Mouse (Mus musculus): ENCODE data around the gene Pfkfb3. TPM values are rescaled to one million over a fixed set of nuclear protein-coding genes. Genes with fewer than 3 reads are reported as not detected.

The Pfkfb3 gene
- total and polyA plus RNA-seq, 2 experiments = 5.1 to 10.2 TPM

- TF ChIP-seq CTCF (IDR thresholded peaks at IDR 0.05; ENCODE audit: low read depth, low read length) (no peak), POLR2A (IDR thresholded peaks at IDR 0.05; ENCODE audit: extremely low read depth, insufficient read depth, low read length) (no peak)
- Histone ChIP-seq H3K36me3 (ENCODE audit: control insufficient read depth, insufficient read depth, low read length) (peaks cover 13% of the 10 kb centered on the region; the same call in 1 of the 2 replicates), H3K4me3 (ENCODE audit: insufficient read depth, low read depth, low read length) (peak overlapping the region; percentile 82), H3K4me1 (ENCODE audit: control insufficient read depth, insufficient read depth, low read length) (peaks cover 21% of the 10 kb centered on the region), H3K9ac (ENCODE audit: low read depth, low read length) (peak overlapping the region; percentile 85), H3K27ac (replicated peaks; ENCODE audit: insufficient read depth, low read depth, low read length) (peak overlapping the region; percentile 51), H3K27me3 (ENCODE audit: control insufficient read depth, insufficient read depth, low read length) (no peaks in the 10 kb centered on the region), H3K79me2 (ENCODE audit: control insufficient read depth, insufficient read depth, low read length) (peaks cover 2% of the 10 kb centered on the region; the same call in 1 of the 2 replicates)
- DNase-seq (ENCODE audit: extremely low read depth, low read depth, low spot score) = no peak
- 14% methylated on average over 8 of the region's 8 CpGs for WGBS
Observed at GRCm38 (mm10) chr2:11500666-11501065, 53.2 kb downstream of the Pfkfb3 start.

GRCm38 (mm10) chr2:11496601-11497031, 57.3 kb downstream of the Pfkfb3 start:
- TF ChIP-seq POLR2A (IDR thresholded peaks at IDR 0.05; ENCODE audit: extremely low read depth, insufficient read depth, low read length) = no peak
- no peak for TF ChIP-seq CTCF (IDR thresholded peaks at IDR 0.05; ENCODE audit: low read depth, low read length)
- Histone ChIP-seq H3K27me3 (ENCODE audit: control insufficient read depth, insufficient read depth, low read length) (no peaks in the 10 kb centered on the region), H3K4me3 (ENCODE audit: insufficient read depth, low read depth, low read length) (no peak overlapping the region), H3K4me1 (ENCODE audit: control insufficient read depth, insufficient read depth, low read length) (peaks cover 15% of the 10 kb centered on the region), H3K27ac (replicated peaks; ENCODE audit: insufficient read depth, low read depth, low read length) (no peak overlapping the region), H3K36me3 (ENCODE audit: control insufficient read depth, insufficient read depth, low read length) (peaks cover 31% of the 10 kb centered on the region), H3K9ac (ENCODE audit: low read depth, low read length) (no peak overlapping the region), H3K79me2 (ENCODE audit: control insufficient read depth, insufficient read depth, low read length) (peaks cover 2% of the 10 kb centered on the region; the same call in 1 of the 2 replicates)
- 56% methylated on average over 3 of the region's 3 CpGs for WGBS
- peak; percentile 49 for DNase-seq (ENCODE audit: extremely low read depth, low read depth, low spot score)

- Histone ChIP-seq H3K4me3 (ENCODE audit: insufficient read depth, low read depth, low read length) (no peak overlapping the region), H3K4me1 (ENCODE audit: control insufficient read depth, insufficient read depth, low read length) (peaks cover 7% of the 10 kb centered on the region), H3K9ac (ENCODE audit: low read depth, low read length) (no peak overlapping the region), H3K79me2 (ENCODE audit: control insufficient read depth, insufficient read depth, low read length) (peaks cover 2% of the 10 kb centered on the region; the same call in 1 of the 2 replicates), H3K27me3 (ENCODE audit: control insufficient read depth, insufficient read depth, low read length) (no peaks in the 10 kb centered on the region), H3K27ac (replicated peaks; ENCODE audit: insufficient read depth, low read depth, low read length) (no peak overlapping the region), H3K36me3 (ENCODE audit: control insufficient read depth, insufficient read depth, low read length) (peaks cover 46% of the 10 kb centered on the region)
- 74% methylated on average over 7 of the region's 7 CpGs for WGBS
- no peak for DNase-seq (ENCODE audit: extremely low read depth, low read depth, low spot score)
- TF ChIP-seq CTCF (IDR thresholded peaks at IDR 0.05; ENCODE audit: low read depth, low read length) = no peak
- no peak for TF ChIP-seq POLR2A (IDR thresholded peaks at IDR 0.05; ENCODE audit: extremely low read depth, insufficient read depth, low read length)
Observed at GRCm38 (mm10) chr2:11494841-11495255, 59.0 kb downstream of the Pfkfb3 start.

GRCm38 (mm10) chr2:11492855-11493254, 61.0 kb downstream of the Pfkfb3 start:
- no peak for TF ChIP-seq CTCF (IDR thresholded peaks at IDR 0.05; ENCODE audit: low read depth, low read length)
- H3K36me3 ChIP-seq (ENCODE audit: control insufficient read depth, insufficient read depth, low read length) = peaks cover 54% of the 10 kb centered on the region
- 95% methylated on average over 5 of the region's 5 CpGs for WGBS
- no peak overlapping the region for H3K27ac ChIP-seq (replicated peaks; ENCODE audit: insufficient read depth, low read depth, low read length)
- H3K4me1 ChIP-seq (ENCODE audit: control insufficient read depth, insufficient read depth, low read length) = peaks cover 3% of the 10 kb centered on the region
- H3K4me3 ChIP-seq (ENCODE audit: insufficient read depth, low read depth, low read length) = no peak overlapping the region
- no peaks in the 10 kb centered on the region for H3K27me3 ChIP-seq (ENCODE audit: control insufficient read depth, insufficient read depth, low read length)
- H3K79me2 ChIP-seq (ENCODE audit: control insufficient read depth, insufficient read depth, low read length) = peaks cover 2% of the 10 kb centered on the region; the same call in 1 of the 2 replicates
- no peak overlapping the region for H3K9ac ChIP-seq (ENCODE audit: low read depth, low read length)
- DNase-seq (ENCODE audit: extremely low read depth, low read depth, low spot score) = no peak

GRCm38 (mm10) chr2:11491471-11491870, 62.4 kb downstream of the Pfkfb3 start:
- peak; percentile 49 for DNase-seq (ENCODE audit: extremely low read depth, low read depth, low spot score)

GRCm38 (mm10) chr2:11490554-11490953, 63.3 kb downstream of the Pfkfb3 start:
- H3K79me2 ChIP-seq (ENCODE audit: control insufficient read depth, insufficient read depth, low read length) = no peaks in the 10 kb centered on the region
- WGBS = 79% methylated on average over 4 of the region's 4 CpGs
- H3K36me3 ChIP-seq (ENCODE audit: control insufficient read depth, insufficient read depth, low read length) = peaks cover 70% of the 10 kb centered on the region
- no peak overlapping the region for H3K9ac ChIP-seq (ENCODE audit: low read depth, low read length)
- H3K4me3 ChIP-seq (ENCODE audit: insufficient read depth, low read depth, low read length) = no peak overlapping the region
- no peak for TF ChIP-seq POLR2A (IDR thresholded peaks at IDR 0.05; ENCODE audit: extremely low read depth, insufficient read depth, low read length)
- TF ChIP-seq CTCF (IDR thresholded peaks at IDR 0.05; ENCODE audit: low read depth, low read length) = no peak
- H3K4me1 ChIP-seq (ENCODE audit: control insufficient read depth, insufficient read depth, low read length) = no peaks in the 10 kb centered on the region; the same call in 1 of the 2 replicates
- no peaks in the 10 kb centered on the region for H3K27me3 ChIP-seq (ENCODE audit: control insufficient read depth, insufficient read depth, low read length)
- DNase-seq (ENCODE audit: extremely low read depth, low read depth, low spot score) = no peak
- H3K27ac ChIP-seq (replicated peaks; ENCODE audit: insufficient read depth, low read depth, low read length) = no peak overlapping the region

More at GRCm38 (mm10) chr2:11491471-11491870, 62.4 kb downstream of the Pfkfb3 start:
- H3K27me3 ChIP-seq (ENCODE audit: control insufficient read depth, insufficient read depth, low read length) = no peaks in the 10 kb centered on the region
- H3K4me1 ChIP-seq (ENCODE audit: control insufficient read depth, insufficient read depth, low read length) = peaks cover 3% of the 10 kb centered on the region; the same call in 1 of the 2 replicates
- no peak overlapping the region for H3K4me3 ChIP-seq (ENCODE audit: insufficient read depth, low read depth, low read length)
- no peaks in the 10 kb centered on the region; the same call in 1 of the 2 replicates for H3K79me2 ChIP-seq (ENCODE audit: control insufficient read depth, insufficient read depth, low read length)
- TF ChIP-seq CTCF (IDR thresholded peaks at IDR 0.05; ENCODE audit: low read depth, low read length) (no peak), POLR2A (IDR thresholded peaks at IDR 0.05; ENCODE audit: extremely low read depth, insufficient read depth, low read length) (no peak)
- WGBS = 72% methylated on average over 3 of the region's 3 CpGs
- H3K9ac ChIP-seq (ENCODE audit: low read depth, low read length) = no peak overlapping the region
- H3K36me3 ChIP-seq (ENCODE audit: control insufficient read depth, insufficient read depth, low read length) = peaks cover 61% of the 10 kb centered on the region
- H3K27ac ChIP-seq (replicated peaks; ENCODE audit: insufficient read depth, low read depth, low read length) = no peak overlapping the region
